Mouse (Mus musculus) CH12.LX (cell line): ENCODE results near the gene Tor3a.

ENCODE experiments used
- CTCF ChIP-seq, 2 experiments: IDR thresholded peaks in 1 of 2; conservative IDR thresholded peaks in 1 of 2; 2 replicates each; pipeline ENCODE4 v1.5.1; 2011 to 2012; ENCODE audit warnings: low read depth in 2 of 2, low read length in 2 of 2, improper control_type of control experiment in 1 of 2, inconsistent platforms in 1 of 2, mild to moderate bottlenecking in 1 of 2, moderate library complexity in 1 of 2
- ELF1 ChIP-seq: IDR thresholded peaks from 2 replicates; pipeline ENCODE4 v1.6.1; 2014; ENCODE audit warnings: low read depth, mild to moderate bottlenecking, inconsistent platforms, low read length, improper control_type of control experiment
- EP300 ChIP-seq: IDR thresholded peaks from 2 replicates; pipeline ENCODE4 v1.6.1; 2011; ENCODE audit warnings: low read length, improper control_type of control experiment
- HCFC1 ChIP-seq: IDR thresholded peaks from 2 replicates; pipeline ENCODE4 v1.6.1; 2012; ENCODE audit warnings: low read depth, mild to moderate bottlenecking, inconsistent platforms, low read length, improper control_type of control experiment
- POLR2A ChIP-seq: IDR thresholded peaks from 2 replicates; pipeline ENCODE4 v1.6.1; 2011; ENCODE audit warnings: low read depth, mild to moderate bottlenecking, improper control_type of control experiment, low read length
- USF1 ChIP-seq: IDR thresholded peaks from 2 replicates; pipeline ENCODE4 v1.6.1; 2014; ENCODE audit warnings: low read depth, mild to moderate bottlenecking, inconsistent platforms, low read length, improper control_type of control experiment

GRCm38 (mm10) chr1:156608496-156608895 lies 65.7 kb downstream of the Tor3a start:
- TF ChIP-seq CTCF (conservative IDR thresholded peaks at IDR 0.05 in 1 of 2, IDR thresholded peaks at IDR 0.05 in 1 of 2; ENCODE audit: low read depth in 2 of 2, low read length in 2 of 2) (no peak), POLR2A (no peak), HCFC1 (no peak), USF1 (no peak), ELF1 (no peak), EP300 (no peak)
